Mouse (Mus musculus) CH12.LX (cell line): ENCODE measurements at regions not wholly inside any gene's neighbourhood (a gene's known extent, or its start where the extent isn't known, plus 50 kb on each side); places are given as distances from the start of the nearest gene placed in this dataset.

Experiments
- CTCF ChIP-seq, 2 experiments: IDR thresholded peaks in 1 of 2; conservative IDR thresholded peaks in 1 of 2; 2 replicates each; pipeline ENCODE4 v1.5.1; 2011 to 2012; ENCODE audit warnings: low read depth in 2 of 2, low read length in 2 of 2, improper control_type of control experiment in 1 of 2, inconsistent platforms in 1 of 2, mild to moderate bottlenecking in 1 of 2, moderate library complexity in 1 of 2
- MAZ ChIP-seq: IDR thresholded peaks from 2 replicates; pipeline ENCODE4 v1.6.1; 2012; ENCODE audit warnings: low read depth, mild to moderate bottlenecking, inconsistent platforms, low read length, improper control_type of control experiment, moderate library complexity
- RAD21 ChIP-seq: IDR thresholded peaks from 2 replicates; pipeline ENCODE4 v1.6.1; 2011; ENCODE audit warnings: low read depth, mild to moderate bottlenecking, low read length, improper control_type of control experiment, moderate library complexity
- TCF12 ChIP-seq: IDR thresholded peaks from 2 replicates; pipeline ENCODE4 v1.6.1; 2014; ENCODE audit warnings: low read depth, mild to moderate bottlenecking, inconsistent platforms, low read length, improper control_type of control experiment

- TF ChIP-seq CTCF (conservative IDR thresholded peaks at IDR 0.05 in 1 of 2, IDR thresholded peaks at IDR 0.05 in 1 of 2; ENCODE audit: low read depth in 2 of 2, low read length in 2 of 2) (no peak), MAZ (no peak), TCF12 (no peak), RAD21 (no peak)
These were observed 263.7 kb upstream of the Jarid2 start for GRCm38 (mm10) chr13:44465567-44465966.
